Mouse (Mus musculus) granulocyte monocyte progenitor cell, adult 5-6 weeks (primary cell): Measurements from ENCODE around the gene Ssh3. TPM values are rescaled to one million over a fixed set of nuclear protein-coding genes. Genes with fewer than 3 reads are reported as not detected.

Experiments used
- ATAC-seq: replicated peaks from 2 replicates; pipeline ENCODE4 v1.8.0; 2016; ENCODE audit warnings: mild to moderate bottlenecking, moderate TSS enrichment, inconsistent platforms; ENCODE audit not compliant: poor library complexity, severe bottlenecking
- total RNA-seq, 2 experiments: library from RNA; stranded (forward) in 1 of 2; stranded (reverse) in 1 of 2; fragments of 200-712, 200-1000 nt in 1 of 2; fragments of >200 nt in 1 of 2; fragmentation: Nextera tagmentation in 1 of 2; gene quantifications; 2 replicates each; pipeline ENCODE4 v1.2.3; 2014 to 2017

Gene Ssh3
- total RNA-seq (2014; fragmentation: Nextera tagmentation), result 17.7 and 25.9 TPM in 2 replicates
- 10.8 and 22.0 TPM in 2 replicates for total RNA-seq (2017)

DNA sequence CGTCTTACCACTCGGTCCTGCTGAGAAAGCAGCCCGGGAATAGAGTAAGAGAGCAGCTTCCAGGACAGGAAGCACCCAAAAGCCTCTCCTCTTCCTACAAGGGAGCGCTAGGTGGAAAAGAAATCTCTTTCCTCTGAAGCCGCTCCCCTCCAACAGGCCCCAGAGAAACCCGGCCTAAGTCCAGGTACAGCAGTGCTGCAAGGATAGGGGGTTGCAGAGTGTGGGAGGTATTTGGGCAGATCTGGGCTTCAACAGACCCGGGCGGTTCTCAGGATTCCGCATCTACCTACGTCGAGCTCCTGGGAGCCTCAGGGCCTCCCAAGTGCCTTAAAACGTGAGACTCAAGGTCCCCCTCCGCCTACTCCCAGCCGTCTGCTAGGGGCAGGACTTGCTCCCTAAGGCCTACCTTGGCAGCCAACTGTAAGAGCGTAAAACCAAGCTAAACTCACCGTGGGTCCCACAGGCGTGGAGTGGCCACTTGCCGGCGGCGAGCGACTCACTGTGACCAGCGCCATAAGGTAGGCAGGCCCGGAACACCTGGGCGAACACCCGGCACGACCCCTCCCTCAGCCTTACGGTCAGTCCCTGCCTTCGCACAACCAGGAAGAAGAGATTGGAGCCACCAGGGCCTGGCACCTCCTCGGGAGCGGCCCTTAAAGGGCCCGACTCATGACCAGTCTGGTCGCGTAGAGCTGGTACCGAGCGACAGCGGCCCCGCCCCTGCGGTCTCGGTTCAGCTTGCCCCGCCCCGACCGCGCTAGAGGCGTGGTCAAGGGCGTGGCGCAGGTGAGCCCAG is at the start of gene Ssh3:
Gene Ssh3 (minus strand): TSS at position 615 of the 796 bp plus-strand sequence.
- ATAC-seq, result peak; percentile 79

DNA sequence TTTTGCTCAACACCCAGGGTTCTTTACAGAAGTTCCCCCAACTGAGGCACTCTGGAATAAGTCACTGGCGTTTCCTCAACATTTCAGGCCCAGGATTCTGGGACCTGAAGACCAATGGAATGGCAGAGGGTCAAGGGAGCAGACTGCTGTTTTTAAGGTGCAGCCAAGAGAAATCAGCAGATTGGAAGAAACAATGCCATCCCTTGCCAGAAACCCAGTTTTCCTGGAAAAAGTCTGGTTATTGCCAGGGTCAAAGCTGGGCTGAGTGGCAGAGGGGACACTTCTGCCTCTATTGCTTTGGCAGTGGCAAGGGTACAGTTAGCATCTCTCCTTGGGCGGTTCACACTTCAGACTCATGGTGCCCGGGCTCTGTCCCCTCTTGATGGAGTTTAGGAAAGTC is 48.2 kb upstream of the Ssh3 start:
- no peak for ATAC-seq

- ATAC-seq, result no peak
Measured at GRCm38 (mm10) chr19:4315223-4315944, 46.4 kb upstream of the Ssh3 start.

DNA sequence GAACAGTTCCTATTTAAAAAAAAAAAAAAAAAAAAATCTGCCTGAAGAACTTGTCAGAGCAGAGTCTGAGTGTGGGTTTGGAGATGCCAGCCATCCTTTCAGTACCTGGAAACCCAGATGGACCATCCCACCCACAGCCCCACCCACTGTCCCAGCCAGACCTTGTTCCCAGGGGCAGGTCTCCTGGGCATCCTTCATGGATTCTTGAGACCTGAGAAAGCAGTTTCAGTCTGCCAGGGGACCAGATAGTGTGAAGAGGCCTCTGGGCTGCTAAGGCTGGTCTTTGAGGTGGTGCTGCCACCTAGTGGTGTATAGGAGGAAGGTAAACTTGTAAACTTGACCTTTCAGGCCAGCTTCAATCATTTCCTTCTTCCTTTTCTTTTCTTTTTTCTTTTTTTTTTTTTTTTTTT is 40.8 kb upstream of the Ssh3 start:
- peak; percentile 53 for ATAC-seq

DNA sequence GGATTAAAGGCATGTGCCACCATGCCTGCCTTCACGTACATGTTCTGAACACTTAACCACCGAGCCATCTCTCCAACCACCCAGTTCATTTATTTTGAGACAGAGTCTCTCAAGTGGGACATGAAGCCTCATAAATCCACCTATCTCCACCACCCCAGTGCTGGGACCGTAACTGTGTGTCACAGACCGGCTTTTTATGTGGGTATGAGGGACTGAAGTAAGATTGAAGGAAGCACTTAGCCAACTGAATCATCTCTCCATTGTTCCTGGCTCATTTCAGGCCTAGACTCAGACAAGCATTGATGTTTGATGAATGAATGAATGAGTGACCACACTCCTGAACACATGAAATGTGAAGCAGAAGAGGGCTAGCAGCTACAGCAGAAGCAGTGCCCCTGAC is 40.3 kb upstream of the Ssh3 start:
- ATAC-seq, result no peak

DNA sequence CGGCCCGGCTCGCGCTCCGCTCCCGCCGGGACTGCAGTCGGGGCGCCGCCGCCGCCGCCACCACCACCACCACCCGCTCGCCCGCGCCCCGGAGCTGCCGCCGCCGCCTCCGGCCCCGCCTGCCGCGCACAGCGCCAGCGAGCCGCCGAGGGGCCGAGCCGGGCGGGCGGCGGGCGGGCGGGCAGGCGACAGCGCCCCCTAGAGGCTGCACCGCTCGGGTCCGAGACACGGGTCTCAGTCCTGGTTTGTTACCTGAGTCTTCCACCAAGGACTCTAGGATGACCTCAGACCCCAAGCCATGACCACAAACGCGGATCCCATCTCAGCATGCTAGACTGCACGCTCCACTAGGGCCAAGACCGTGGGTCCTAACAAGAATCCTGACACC is 37.2 kb upstream of the Ssh3 start, which contains the start of gene Grk2:
Gene Grk2 (minus strand): TSS at position 33 of the 388 bp plus-strand sequence.
- peak; percentile 12; the same call in 1 of the 2 replicates for ATAC-seq

- ATAC-seq, result no peak
Measured at GRCm38 (mm10) chr19:4305491-4306189, 36.7 kb upstream of the Ssh3 start.

DNA sequence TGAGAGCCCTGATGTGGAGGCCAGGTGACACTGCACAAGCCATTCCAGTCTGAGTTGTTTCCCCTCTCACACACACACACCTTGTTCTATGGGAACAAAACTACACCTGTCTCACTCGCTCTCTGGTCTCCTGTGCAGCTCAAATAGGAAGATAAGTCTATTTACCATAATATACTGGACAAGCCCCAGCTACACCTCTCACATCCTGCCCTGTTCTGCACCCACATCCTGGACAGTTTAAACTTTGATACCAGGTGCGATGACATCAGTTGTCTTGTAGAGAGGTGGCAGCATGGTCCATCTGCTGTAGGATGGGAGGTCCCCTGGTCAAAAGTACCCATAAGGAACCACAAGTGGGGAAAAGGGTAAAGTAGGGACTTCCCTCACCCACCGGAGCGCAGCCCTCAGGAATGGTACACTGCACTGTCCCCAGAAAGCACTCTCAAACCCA is 35.9 kb upstream of the Ssh3 start:
- ATAC-seq, result no peak

- peak; percentile 9 for ATAC-seq
Measured at GRCm38 (mm10) chr19:4304251-4304821, 35.4 kb upstream of the Ssh3 start.

DNA sequence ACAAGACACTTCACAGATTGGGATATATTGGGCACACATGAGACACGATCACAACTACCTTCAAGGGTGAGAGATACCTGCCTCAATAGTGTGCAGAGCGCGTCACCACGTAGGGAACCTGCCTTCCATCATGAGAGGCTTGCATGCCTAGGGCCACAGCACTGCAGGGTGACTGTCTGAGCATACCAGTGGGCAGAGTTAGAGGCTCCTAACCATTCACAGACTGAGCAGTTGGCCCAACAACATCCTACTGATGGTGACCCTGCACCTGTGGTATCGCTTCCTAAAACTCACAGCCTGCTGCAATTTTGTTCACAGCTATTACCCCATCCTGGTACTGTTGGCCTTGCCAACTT is 34.6 kb upstream of the Ssh3 start:
- peak; percentile 18 for ATAC-seq

DNA sequence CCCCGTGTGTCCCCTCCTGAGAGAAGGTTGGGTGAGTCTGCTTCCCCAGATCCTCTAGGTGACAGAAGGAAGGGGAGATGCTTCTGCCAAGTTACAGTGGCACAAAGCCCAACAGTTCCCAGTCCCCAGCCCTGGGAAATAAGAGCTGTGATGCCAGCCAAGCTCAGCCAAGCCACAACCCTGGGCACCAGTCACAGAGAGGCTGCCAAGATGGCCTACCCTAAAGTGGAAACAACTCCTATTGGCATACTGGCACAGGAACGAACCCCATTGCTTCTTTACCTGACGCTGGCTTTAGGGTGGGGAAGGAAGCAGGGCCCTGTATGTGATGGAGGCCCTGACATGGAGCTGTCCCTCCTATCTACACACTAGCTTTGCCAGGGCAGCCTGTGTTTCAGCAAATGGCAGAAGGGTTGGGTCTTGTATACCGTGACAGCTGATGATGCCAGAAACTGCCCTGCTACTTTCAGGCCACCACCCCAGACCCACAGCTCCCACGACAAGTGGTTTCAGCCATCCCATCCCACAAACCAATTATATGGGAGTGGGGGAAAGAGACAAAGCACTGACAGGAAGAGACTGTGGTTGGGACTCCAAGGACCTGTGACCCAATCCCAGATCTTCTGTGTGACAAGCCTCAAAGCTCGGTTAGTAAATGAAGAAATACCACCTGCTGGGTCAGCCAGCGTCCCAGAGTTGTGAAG is 34.1 kb upstream of the Ssh3 start:
- no peak for ATAC-seq

GRCm38 (mm10) chr19:4301735-4302651 is 33.0 kb upstream of the Ssh3 start:
- peak; percentile 45 for ATAC-seq

GRCm38 (mm10) chr19:4300852-4301734 is 32.1 kb upstream of the Ssh3 start:
- ATAC-seq, result no peak

- peak; percentile 64 for ATAC-seq
Measured at GRCm38 (mm10) chr19:4300271-4300704, 31.3 kb upstream of the Ssh3 start.

- peak; percentile 1; the same call in 1 of the 2 replicates for ATAC-seq
Measured at GRCm38 (mm10) chr19:4299574-4300270, 30.7 kb upstream of the Ssh3 start.

GRCm38 (mm10) chr19:4299126-4299525 is 30.1 kb upstream of the Ssh3 start:
- ATAC-seq, result no peak
